Mouse (Mus musculus) ovary, adult 18-20 months (tissue): ENCODE results near the gene Clec1b.

Source experiments
- DNase-seq: peaks from one replicate; pipeline ENCODE4 v3.0.0; 2022; ENCODE audit warnings: low spot score, mixed read lengths

Clec1b gene

GRCm38 (mm10) chr6:129414177-129414576 lies 17.1 kb downstream of the Clec1b start:
- DNase-seq, result no peak

GRCm38 (mm10) chr6:129422311-129422710 lies 25.2 kb downstream of the Clec1b start:
- no peak for DNase-seq

- DNase-seq, result peak; percentile 16
Measured at GRCm38 (mm10) chr6:129423040-129423733, 26.1 kb downstream of the Clec1b start.

- DNase-seq, result peak; percentile 59
Measured at GRCm38 (mm10) chr6:129423734-129424072, 26.6 kb downstream of the Clec1b start.

GRCm38 (mm10) chr6:129425217-129425616 lies 28.1 kb downstream of the Clec1b start:
- no peak for DNase-seq

GRCm38 (mm10) chr6:129425812-129426211 lies 28.7 kb downstream of the Clec1b start:
- DNase-seq, result no peak

GRCm38 (mm10) chr6:129427281-129427680 lies 30.2 kb downstream of the Clec1b start:
- DNase-seq, result no peak

- no peak for DNase-seq
Measured at GRCm38 (mm10) chr6:129434239-129434638, 37.1 kb downstream of the Clec1b start.

GRCm38 (mm10) chr6:129436025-129436424 lies 38.9 kb downstream of the Clec1b start:
- DNase-seq, result no peak

- no peak for DNase-seq
Measured at GRCm38 (mm10) chr6:129438033-129438432, 40.9 kb downstream of the Clec1b start.

- no peak for DNase-seq
Measured at GRCm38 (mm10) chr6:129449743-129450142, 52.6 kb downstream of the Clec1b start.

- peak; percentile 24 for DNase-seq
Measured at GRCm38 (mm10) chr6:129451411-129452039, 54.4 kb downstream of the Clec1b start, which contains the start of gene Clec1a. TSS of gene Clec1a (minus strand) at chr6:129452000.
